Mouse (Mus musculus): ENCODE data around the gene Uap1l1. TPM values are rescaled to one million over a fixed set of nuclear protein-coding genes. Genes with fewer than 3 reads are reported as not detected.

The Uap1l1 gene
- polyA plus RNA-seq, 1 experiment, result 62.6 TPM

GRCm38 (mm10) chr2:25333569-25333968 lies 31.9 kb downstream of the Uap1l1 start:
- TF ChIP-seq CTCF (IDR thresholded peaks at IDR 0.05; ENCODE audit: control insufficient read depth, insufficient read depth, low read length), result no peak
- no peak for TF ChIP-seq POLR2A (IDR thresholded peaks at IDR 0.05; ENCODE audit: borderline replicate concordance, control insufficient read depth, low read depth, low read length)
- WGBS, result 76% methylated on average over 2 of the region's 2 CpGs
- peaks cover 4% of the 10 kb centered on the region; the same call in 1 of the 2 replicates for H3K4me1 ChIP-seq (ENCODE audit: control insufficient read depth, insufficient read depth, low read length)
- no peak overlapping the region for H3K27ac ChIP-seq (ENCODE audit: control insufficient read depth, insufficient read depth, low read depth, low read length, poor library complexity)
- H3K4me3 ChIP-seq (replicated peaks; ENCODE audit: control insufficient read depth, low read depth, low read length), result peak overlapping the region; percentile 2

- TF ChIP-seq POLR2A (IDR thresholded peaks at IDR 0.05; ENCODE audit: borderline replicate concordance, control insufficient read depth, low read depth, low read length) (peak; percentile 86), CTCF (IDR thresholded peaks at IDR 0.05; ENCODE audit: control insufficient read depth, insufficient read depth, low read length) (peak; percentile 37; the same call in 1 of the 2 replicates)
- Histone ChIP-seq H3K4me3 (replicated peaks; ENCODE audit: control insufficient read depth, low read depth, low read length) (peak within 1 kb of the TSS; percentile 82), H3K4me1 (ENCODE audit: control insufficient read depth, insufficient read depth, low read length) (peaks cover 4% of the 10 kb centered on the region; the same call in 1 of the 2 replicates), H3K27ac (ENCODE audit: control insufficient read depth, insufficient read depth, low read depth, low read length, poor library complexity) (peak within 1 kb of the TSS; percentile 79)
- under 1% methylated on average over 78 of the region's 78 CpGs for WGBS
Observed at GRCm38 (mm10) chr2:25332286-25333160, 33.0 kb downstream of the Uap1l1 start, which contains the start of gene Man1b1. Gene Man1b1 (plus strand): TSS chr2:25332338.

- no peak for TF ChIP-seq POLR2A (IDR thresholded peaks at IDR 0.05; ENCODE audit: borderline replicate concordance, control insufficient read depth, low read depth, low read length)
- no peak for TF ChIP-seq CTCF (IDR thresholded peaks at IDR 0.05; ENCODE audit: control insufficient read depth, insufficient read depth, low read length)
- H3K4me3 ChIP-seq (replicated peaks; ENCODE audit: control insufficient read depth, low read depth, low read length), result no peak overlapping the region
- H3K27ac ChIP-seq (ENCODE audit: control insufficient read depth, insufficient read depth, low read depth, low read length, poor library complexity), result no peak overlapping the region
- H3K4me1 ChIP-seq (ENCODE audit: control insufficient read depth, insufficient read depth, low read length), result peaks cover 4% of the 10 kb centered on the region; the same call in 1 of the 2 replicates
- 42% methylated on average over 9 of the region's 9 CpGs for WGBS
Observed at GRCm38 (mm10) chr2:25331470-25331869, 34.0 kb downstream of the Uap1l1 start.

- peaks cover 2% of the 10 kb centered on the region; the same call in 1 of the 2 replicates for H3K4me1 ChIP-seq (ENCODE audit: control insufficient read depth, insufficient read depth, low read length)
- H3K4me3 ChIP-seq (replicated peaks; ENCODE audit: control insufficient read depth, low read depth, low read length), result no peak overlapping the region
- no peak overlapping the region for H3K27ac ChIP-seq (ENCODE audit: control insufficient read depth, insufficient read depth, low read depth, low read length, poor library complexity)
- WGBS, result 49% methylated on average over 7 of the region's 7 CpGs
- TF ChIP-seq CTCF (IDR thresholded peaks at IDR 0.05; ENCODE audit: control insufficient read depth, insufficient read depth, low read length) (peak; percentile 36), POLR2A (IDR thresholded peaks at IDR 0.05; ENCODE audit: borderline replicate concordance, control insufficient read depth, low read depth, low read length) (no peak)
Observed at GRCm38 (mm10) chr2:25328440-25328839, 37.0 kb downstream of the Uap1l1 start.

- TF ChIP-seq CTCF (IDR thresholded peaks at IDR 0.05; ENCODE audit: control insufficient read depth, insufficient read depth, low read length) (no peak), POLR2A (IDR thresholded peaks at IDR 0.05; ENCODE audit: borderline replicate concordance, control insufficient read depth, low read depth, low read length) (no peak)
- no peak overlapping the region for H3K4me3 ChIP-seq (replicated peaks; ENCODE audit: control insufficient read depth, low read depth, low read length)
- WGBS, result 61% methylated on average over 2 of the region's 2 CpGs
- no peak overlapping the region for H3K27ac ChIP-seq (ENCODE audit: control insufficient read depth, insufficient read depth, low read depth, low read length, poor library complexity)
- no peaks in the 10 kb centered on the region for H3K4me1 ChIP-seq (ENCODE audit: control insufficient read depth, insufficient read depth, low read length)
Observed at GRCm38 (mm10) chr2:25326036-25326435, 39.4 kb downstream of the Uap1l1 start.

- 32% methylated on average over 2 of the region's 2 CpGs for WGBS
- Histone ChIP-seq H3K4me1 (ENCODE audit: control insufficient read depth, insufficient read depth, low read length) (no peaks in the 10 kb centered on the region; the same call in 1 of the 2 replicates), H3K4me3 (replicated peaks; ENCODE audit: control insufficient read depth, low read depth, low read length) (no peak overlapping the region), H3K27ac (ENCODE audit: control insufficient read depth, insufficient read depth, low read depth, low read length, poor library complexity) (no peak overlapping the region)
- no peak for TF ChIP-seq CTCF (IDR thresholded peaks at IDR 0.05; ENCODE audit: control insufficient read depth, insufficient read depth, low read length)
- no peak for TF ChIP-seq POLR2A (IDR thresholded peaks at IDR 0.05; ENCODE audit: borderline replicate concordance, control insufficient read depth, low read depth, low read length)
Observed at GRCm38 (mm10) chr2:25320084-25320483, 45.4 kb downstream of the Uap1l1 start.

- H3K4me3 ChIP-seq (replicated peaks; ENCODE audit: control insufficient read depth, low read depth, low read length), result no peak within 1 kb of the TSS
- no peak for TF ChIP-seq CTCF (IDR thresholded peaks at IDR 0.05; ENCODE audit: control insufficient read depth, insufficient read depth, low read length)
- no peak for TF ChIP-seq POLR2A (IDR thresholded peaks at IDR 0.05; ENCODE audit: borderline replicate concordance, control insufficient read depth, low read depth, low read length)
- 12% methylated on average over 56 of the region's 58 CpGs for WGBS
- H3K4me1 ChIP-seq (ENCODE audit: control insufficient read depth, insufficient read depth, low read length), result no peaks in the 10 kb centered on the region; the same call in 1 of the 2 replicates
- no peak within 1 kb of the TSS for H3K27ac ChIP-seq (ENCODE audit: control insufficient read depth, insufficient read depth, low read depth, low read length, poor library complexity)
Observed at GRCm38 (mm10) chr2:25318971-25319773, 46.3 kb downstream of the Uap1l1 start, which contains the start of gene Grin1. Gene Grin1 (minus strand): TSS chr2:25319187.
